22 mouse cellular contexts compared by ENCODE assay signal in genomic region chr6:110439509-110439908, GRCm38 (mm10).
"Had no signal": no experiment of that assay in that cellular context is flagged by ENCODE, and none has a peak within 500 bp of the region (broad histone marks: within the 10 kb centered on the region; RNA-seq: fewer than 3 reads in every experiment).

No protein-coding gene starts in this region.

- H3K36me3 ChIP-seq: lung, embryonic 15.5 days; midbrain, embryonic 10.5 days; midbrain, embryonic 13.5 days; neural tube, embryonic 13.5 days; neural tube, embryonic 15.5 days had no signal

- H3K4me2 ChIP-seq: lung, embryonic 15.5 days; midbrain, embryonic 13.5 days; neural tube, embryonic 13.5 days; neural tube, embryonic 15.5 days had no signal

- H3K9me3 ChIP-seq: lung, embryonic 15.5 days; megakaryocyte, embryonic 14.5 days; midbrain, embryonic 10.5 days; midbrain, embryonic 13.5 days; neural tube, embryonic 13.5 days; neural tube, embryonic 15.5 days had no signal

- DNase-seq: liver, postnatal 0 days; lung, adult 2 months; lung, postnatal 14 days; lung, postnatal 36 days; retina, postnatal 1 day; right cerebral cortex, adult 18-20 months; right cerebral cortex, postnatal 25 days; right cerebral cortex, postnatal 4 days; spleen, adult 18-20 months; thymus, adult 18-20 months; thymus, postnatal 14 days; thymus, postnatal 36 days had no signal

- H3K4me1 ChIP-seq: lung, embryonic 15.5 days; megakaryocyte, embryonic 14.5 days; midbrain, embryonic 10.5 days; midbrain, embryonic 13.5 days; neural tube, embryonic 13.5 days; neural tube, embryonic 15.5 days had no signal

- H3K4me3 ChIP-seq: lung, embryonic 15.5 days; megakaryocyte, embryonic 14.5 days; midbrain, embryonic 10.5 days; midbrain, embryonic 13.5 days; myocyte; neural tube, embryonic 13.5 days; neural tube, embryonic 15.5 days had no signal

- H3K27me3 ChIP-seq: lung, embryonic 15.5 days; megakaryocyte, embryonic 14.5 days; midbrain, embryonic 13.5 days; neural tube, embryonic 13.5 days; neural tube, embryonic 15.5 days had no signal

- H3K9ac ChIP-seq: liver, postnatal 0 days; lung, embryonic 15.5 days; midbrain, embryonic 13.5 days; neural tube, embryonic 13.5 days; neural tube, embryonic 15.5 days had no signal

- ATAC-seq: liver, postnatal 0 days; lung, postnatal 0 days; midbrain, embryonic 13.5 days; midbrain, embryonic 16.5 days had no signal

- H3K27ac ChIP-seq: lung, embryonic 15.5 days; macrophage; midbrain, embryonic 10.5 days; midbrain, embryonic 13.5 days; neural tube, embryonic 13.5 days; neural tube, embryonic 15.5 days had no signal
